Comparison of ENCODE assay signal across 8 mouse cellular contexts in genomic region chr11:104549438-104550405, GRCm38 (mm10). TPM values are rescaled to one million over a fixed set of nuclear protein-coding genes. Genes with fewer than 3 reads are reported as not detected.
DNase-seq lines count a peak whose midpoint lies in the region; ATAC-seq and TF ChIP-seq lines count a peak whose summit lies in the region.

No protein-coding gene starts in this region.

- peaks cover 11% of the 10 kb centered on the region for H3K36me3 ChIP-seq in heart, adult 2 months (ENCODE audit: control insufficient read depth, insufficient read depth, low read length)
- H3K36me3 ChIP-seq in intestine, embryonic 16.5 days (ENCODE audit: control insufficient read depth, insufficient read depth, low read length), result no peaks in the 10 kb centered on the region
- peaks cover 4% of the 10 kb centered on the region; the same call in 1 of the 2 replicates for H3K36me3 ChIP-seq in neural tube, embryonic 12.5 days

- WGBS in heart, adult 2 months, result 1% methylated on average over 53 of the region's 53 CpGs
- under 1% methylated on average over 53 of the region's 53 CpGs for WGBS in intestine, embryonic 16.5 days
- WGBS in neural tube, embryonic 12.5 days, result under 1% methylated on average over 53 of the region's 53 CpGs

- no peak for TF ChIP-seq EP300 in heart, adult 2 months (IDR thresholded peaks at IDR 0.05; ENCODE audit: insufficient read depth, low read depth, low read length)

- ATAC-seq in intestine, embryonic 16.5 days, result peak; percentile 86
- ATAC-seq in neural tube, embryonic 12.5 days (ENCODE audit: low FRiP score, low read depth), result peak; percentile 72

- peak overlapping the region; percentile 83 for H3K4me2 ChIP-seq in intestine, embryonic 16.5 days (ENCODE audit: low read depth, low read length)
- peak overlapping the region; percentile 76 for H3K4me2 ChIP-seq in neural tube, embryonic 12.5 days (replicated peaks)

- peak overlapping the region; percentile 96 for H3K4me3 ChIP-seq in heart, adult 2 months
- peak overlapping the region; percentile 94 for H3K4me3 ChIP-seq in gastrocnemius, adult 2 months
- H3K4me3 ChIP-seq in intestine, embryonic 16.5 days (ENCODE audit: low read length), result peak overlapping the region; percentile 97
- peak overlapping the region; percentile 95 for H3K4me3 ChIP-seq in neural tube, embryonic 12.5 days

- peak overlapping the region; percentile 99 for H3K9ac ChIP-seq in heart, adult 2 months (ENCODE audit: low read depth, low read length)
- peak overlapping the region; percentile 100 for H3K9ac ChIP-seq in intestine, embryonic 16.5 days (ENCODE audit: low read depth, low read length)
- peak overlapping the region; percentile 99 for H3K9ac ChIP-seq in neural tube, embryonic 12.5 days

- TF ChIP-seq CTCF in heart, adult 2 months (IDR thresholded peaks at IDR 0.05), result no peak
- no peak for TF ChIP-seq CTCF in gastrocnemius, adult 2 months (IDR thresholded peaks at IDR 0.05)

- DNase-seq in heart, adult 2 months, result peak in 1 of 2 experiments; percentile 32
- DNase-seq in heart, adult 11 months, result no peak
- DNase-seq in brain, embryonic 18.5 days (ENCODE audit: low read depth, low spot score), result peak; percentile 28
- DNase-seq in gastrocnemius, adult 2 months, result peak; percentile 89
- peak; percentile 9 to 79 for DNase-seq in lung, adult 18-20 months
- DNase-seq in thymus, postnatal 14 days, result peak; percentile 41

- peak; percentile 22; the same call in 1 of the 2 replicates for TF ChIP-seq POLR2A in heart, adult 2 months (IDR thresholded peaks at IDR 0.05; ENCODE audit: insufficient read depth, low read depth, low read length)

- intact Hi-C loops in heart, adult 2 months (cut with DNase I), result no loop called here
- intact Hi-C loops in gastrocnemius, adult 2 months (cut with DNase I), result no loop called here

- no peaks in the 10 kb centered on the region for H3K9me3 ChIP-seq in intestine, embryonic 16.5 days (ENCODE audit: control insufficient read depth, low read length)
- H3K9me3 ChIP-seq in neural tube, embryonic 12.5 days, result no peaks in the 10 kb centered on the region

- peak overlapping the region; percentile 98 for H3K27ac ChIP-seq in heart, adult 2 months
- H3K27ac ChIP-seq in gastrocnemius, adult 2 months, result peak overlapping the region; percentile 97
- peak overlapping the region; percentile 93 for H3K27ac ChIP-seq in intestine, embryonic 16.5 days (ENCODE audit: low read length)
- H3K27ac ChIP-seq in neural tube, embryonic 12.5 days, result peak overlapping the region; percentile 76

- no peaks in the 10 kb centered on the region for H3K27me3 ChIP-seq in heart, adult 2 months (ENCODE audit: control insufficient read depth, insufficient read depth, low read length)
- no peaks in the 10 kb centered on the region for H3K27me3 ChIP-seq in intestine, embryonic 16.5 days (replicated peaks; ENCODE audit: control insufficient read depth, insufficient read depth, low read length)
- no peaks in the 10 kb centered on the region for H3K27me3 ChIP-seq in neural tube, embryonic 12.5 days (replicated peaks)

- peaks cover 2% of the 10 kb centered on the region for H3K79me2 ChIP-seq in heart, adult 2 months (replicated peaks; ENCODE audit: control insufficient read depth, insufficient read depth, low read length)

- peaks cover 11% of the 10 kb centered on the region for H3K4me1 ChIP-seq in heart, adult 2 months (ENCODE audit: control insufficient read depth, insufficient read depth, low read length)
- H3K4me1 ChIP-seq in intestine, embryonic 16.5 days (ENCODE audit: control insufficient read depth, insufficient read depth, low read length), result peaks cover 7% of the 10 kb centered on the region
- peaks cover 6% of the 10 kb centered on the region; the same call in 1 of the 2 replicates for H3K4me1 ChIP-seq in neural tube, embryonic 12.5 days

RNA-seq across cellular contexts. Expression of gene Cdc27, which starts 0.7 kb away (rescaled TPM):
- 10 to 100 TPM; 23.2 to 24.6 TPM for total RNA-seq in heart, adult 2 months (2021)
- 4.6 and 10.7 TPM in 2 replicates for polyA plus RNA-seq in heart, adult 2 months (2012; rRNA removed)
- total RNA-seq in gastrocnemius, adult 2 months (2021), result 10 to 100 TPM; 25.9 to 27.5 TPM
- polyA plus RNA-seq in intestine, embryonic 16.5 days (2015; fragmentation: Nextera tagmentation; extraction: Ambion mirVana), result 20.5 and 24.4 TPM in 2 replicates
- 45.4 and 47.6 TPM in 2 replicates for polyA plus RNA-seq in neural tube, embryonic 12.5 days (2016; fragmentation: Nextera tagmentation; extraction: Ambion mirVana)

RNA-seq across cellular contexts. Expression of gene Myl4, which starts 0.7 kb away (rescaled TPM):
- 100 to 1,000 TPM; 484 to 619 TPM for total RNA-seq in heart, adult 2 months (2021)
- polyA plus RNA-seq in heart, adult 2 months (2012; rRNA removed), result 1,288 and 1,402 TPM in 2 replicates
- 1 to 10 TPM; 2.9 to 8.1 TPM for total RNA-seq in gastrocnemius, adult 2 months (2021)
- 4.7 and 6.3 TPM in 2 replicates for polyA plus RNA-seq in intestine, embryonic 16.5 days (2015; fragmentation: Nextera tagmentation; extraction: Ambion mirVana)
- 13.7 and 21.7 TPM in 2 replicates for polyA plus RNA-seq in neural tube, embryonic 12.5 days (2016; fragmentation: Nextera tagmentation; extraction: Ambion mirVana)

RNA-seq across cellular contexts. Expression of gene Itgb3, which starts 58.1 kb away (rescaled TPM):
- 1 to 10 TPM; 2.3 to 8.1 TPM for total RNA-seq in heart, adult 2 months (2021)
- 2.7 and 3.6 TPM in 2 replicates for polyA plus RNA-seq in heart, adult 2 months (2012; rRNA removed)
- total RNA-seq in gastrocnemius, adult 2 months (2021), result 1 to 10 TPM in 1 of 2 experiments, under 1 TPM in 1; 0.54 to 1.3 TPM
- 4.9 and 5.5 TPM in 2 replicates for polyA plus RNA-seq in intestine, embryonic 16.5 days (2015; fragmentation: Nextera tagmentation; extraction: Ambion mirVana)
- 3.1 and 3.7 TPM in 2 replicates for polyA plus RNA-seq in neural tube, embryonic 12.5 days (2016; fragmentation: Nextera tagmentation; extraction: Ambion mirVana)

Comparison
In these comparisons a context has a peak if more than half of its experiments do, and no peak if none do; other contexts are left out.
1. RNA of gene Myl4, which starts 0.7 kb away (polyA plus RNA-seq): 1,288 to 1,402 TPM in heart, adult 2 months; 13.7 to 21.7 TPM in neural tube, embryonic 12.5 days and 4.7 to 6.3 TPM in intestine, embryonic 16.5 days; every median in the first group is over 10 times any median in the second.
2. Peak in every context shown above with its lines, with median percentiles within 50 percentile points of each other: H3K27ac ChIP-seq, H3K4me3 ChIP-seq and H3K9ac ChIP-seq.